Mouse (Mus musculus): ENCODE data around the gene Stk10. TPM values are rescaled to one million over a fixed set of nuclear protein-coding genes. Genes with fewer than 3 reads are reported as not detected.

Gene Stk10
- polyA plus RNA-seq, 1 experiment from 2014 or later = 2.6 TPM

DNA sequence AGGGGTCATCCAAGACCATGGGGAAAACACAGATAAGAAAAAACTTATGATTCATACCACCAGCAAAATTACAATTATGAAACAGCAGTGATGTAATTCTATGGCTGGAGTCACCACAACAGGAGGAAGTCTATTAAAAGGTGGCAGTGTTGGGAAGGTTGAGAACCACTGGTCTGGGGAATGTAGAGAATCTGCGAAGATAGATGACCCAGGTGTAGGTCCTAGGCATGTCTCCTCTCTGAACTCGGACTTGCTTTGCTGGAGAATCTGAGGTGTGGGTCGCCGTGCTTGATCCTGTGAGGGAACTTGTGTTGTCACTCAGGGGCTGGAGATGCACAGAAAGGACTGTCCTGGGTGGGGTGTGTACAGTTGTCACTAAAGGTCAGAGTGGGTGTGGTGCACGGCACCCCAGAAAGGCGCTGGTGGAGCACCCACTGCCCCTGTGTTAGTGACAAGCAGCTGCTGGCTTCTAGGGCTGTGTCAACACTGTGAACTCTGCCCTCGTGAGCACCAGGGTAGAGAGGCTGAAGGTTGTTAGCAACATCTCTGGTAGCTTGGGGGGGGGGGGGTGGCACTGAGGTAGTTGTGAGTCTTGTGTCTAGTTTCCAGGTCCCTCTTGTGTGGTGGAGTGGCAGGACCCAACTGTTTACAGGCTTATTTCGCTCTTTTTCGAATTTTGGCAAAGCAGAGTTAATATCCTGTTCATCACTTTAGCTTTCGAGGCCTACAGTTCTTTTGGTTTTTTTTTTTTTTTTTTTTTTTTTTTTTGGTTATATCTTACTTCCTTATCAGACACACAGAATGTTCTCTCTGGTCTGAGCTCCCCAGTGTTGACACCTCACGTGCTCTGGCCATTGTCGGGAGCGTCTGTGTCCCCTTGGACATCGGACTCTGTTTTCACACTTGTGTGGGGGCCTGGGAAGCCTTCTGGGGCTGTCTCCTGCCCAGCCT is 21.3 kb downstream of the Stk10 start:
- 87% methylated on average over 14 of the region's 14 CpGs for WGBS
- H3K27ac ChIP-seq (replicated peaks) = no peak overlapping the region

DNA sequence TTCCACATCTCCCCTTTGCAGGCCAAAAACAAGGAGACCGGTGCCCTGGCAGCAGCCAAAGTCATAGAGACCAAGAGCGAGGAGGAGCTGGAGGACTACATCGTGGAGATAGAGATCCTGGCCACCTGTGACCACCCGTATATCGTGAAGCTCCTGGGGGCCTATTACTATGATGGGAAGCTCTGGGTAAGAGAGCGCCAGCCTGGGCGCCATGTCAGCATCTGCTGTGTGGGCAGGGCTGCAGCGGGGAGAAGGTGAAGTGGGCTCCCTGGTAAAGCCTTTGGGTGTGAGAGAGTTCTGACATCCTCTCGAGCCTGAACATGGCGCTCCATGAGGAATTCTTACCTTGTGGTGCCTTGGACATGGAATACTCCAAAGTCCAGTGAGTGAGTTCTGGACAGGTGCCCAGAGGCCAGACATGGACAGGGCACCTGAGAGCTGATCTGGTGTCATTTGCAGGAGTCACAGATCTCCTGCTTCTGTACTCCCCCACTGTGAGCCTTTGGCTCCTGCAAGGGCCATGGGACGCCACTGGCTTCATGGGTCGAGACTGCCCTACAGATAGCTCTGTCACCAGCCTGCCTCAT is 22.1 kb downstream of the Stk10 start:
- no peak for ATAC-seq (ENCODE audit: low read depth)
- Histone ChIP-seq H3K9me3 (no peaks in the 10 kb centered on the region), H3K27me3 (no peaks in the 10 kb centered on the region), H3K27ac (replicated peaks) (no peak overlapping the region), H3K4me1 (replicated peaks) (peaks cover 40% of the 10 kb centered on the region), H3K4me3 (no peak overlapping the region), H3K4me2 (no peak overlapping the region), H3K9ac (no peak overlapping the region), H3K36me3 (no peaks in the 10 kb centered on the region)
- WGBS = 92% methylated on average over 12 of the region's 12 CpGs

More for the DNA sequence above, 21.3 kb downstream of the Stk10 start:
- H3K4me2 ChIP-seq = no peak overlapping the region
- no peak overlapping the region for H3K4me3 ChIP-seq
- H3K27me3 ChIP-seq = no peaks in the 10 kb centered on the region
- no peak for ATAC-seq (ENCODE audit: low read depth)
- no peaks in the 10 kb centered on the region for H3K9me3 ChIP-seq
- H3K4me1 ChIP-seq (replicated peaks) = peaks cover 46% of the 10 kb centered on the region
- no peaks in the 10 kb centered on the region for H3K36me3 ChIP-seq
- no peak overlapping the region for H3K9ac ChIP-seq

DNA sequence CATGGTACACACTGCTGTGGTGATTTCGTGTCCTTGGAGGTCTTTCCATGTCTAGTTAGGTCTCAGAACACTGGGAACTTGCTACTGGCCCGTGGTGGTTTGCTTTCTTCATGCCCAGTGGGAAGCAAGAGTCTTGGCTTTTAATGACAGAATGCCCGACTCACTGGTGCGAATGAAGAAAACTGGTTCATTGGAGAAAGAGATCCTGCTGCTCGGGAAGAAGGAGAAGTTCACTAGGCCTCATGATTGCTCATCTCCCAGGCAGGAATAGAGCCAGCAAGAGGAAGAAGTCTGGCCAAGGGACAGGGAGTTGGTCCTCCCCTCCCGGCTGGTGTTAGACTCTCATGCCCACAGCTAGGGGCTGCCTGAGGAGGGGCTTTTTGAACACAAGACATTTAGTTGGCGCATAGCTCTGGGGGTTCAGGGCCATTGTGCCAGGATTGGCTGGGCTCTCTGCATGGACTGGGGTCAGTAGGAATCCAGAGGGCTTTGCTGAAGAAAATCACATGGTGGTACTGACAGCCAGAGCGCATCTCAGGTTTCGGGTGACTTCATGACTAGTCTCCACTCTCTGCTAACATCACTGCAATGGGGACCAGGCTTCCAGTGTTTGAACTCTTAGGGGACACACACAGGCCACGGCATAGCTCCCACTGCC is 23.4 kb downstream of the Stk10 start:
- peaks cover 29% of the 10 kb centered on the region for H3K4me1 ChIP-seq (replicated peaks)
- no peaks in the 10 kb centered on the region for H3K9me3 ChIP-seq
- no peaks in the 10 kb centered on the region for H3K27me3 ChIP-seq
- 79% methylated on average over 10 of the region's 10 CpGs for WGBS
- no peak overlapping the region for H3K4me3 ChIP-seq
- H3K36me3 ChIP-seq = no peaks in the 10 kb centered on the region
- ATAC-seq (ENCODE audit: low read depth) = no peak
- no peak overlapping the region for H3K9ac ChIP-seq
- no peak overlapping the region for H3K4me2 ChIP-seq
- H3K27ac ChIP-seq (replicated peaks) = no peak overlapping the region

DNA sequence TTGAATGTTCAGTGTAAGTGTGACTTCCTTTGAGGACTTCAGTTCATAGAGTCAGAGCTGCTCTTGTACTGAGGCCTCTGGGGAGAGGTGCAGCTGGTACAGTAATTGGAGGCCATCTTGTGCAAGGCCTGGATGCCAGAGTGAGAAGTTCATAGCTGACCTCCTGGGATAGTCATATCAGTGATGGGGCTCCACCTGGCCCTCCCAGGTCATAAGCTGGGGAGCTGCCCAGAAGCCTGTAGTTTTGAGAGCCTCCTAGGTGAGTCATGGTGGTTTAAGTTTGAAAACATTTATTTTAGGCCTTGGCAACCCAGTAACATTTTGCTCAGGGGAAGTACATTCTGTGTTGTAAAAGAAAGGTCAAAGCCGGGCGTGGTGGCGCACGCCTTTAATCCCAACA is 24.9 kb downstream of the Stk10 start:
- ATAC-seq (ENCODE audit: low read depth) = no peak
- Histone ChIP-seq H3K4me2 (no peak overlapping the region), H3K9ac (no peak overlapping the region), H3K36me3 (no peaks in the 10 kb centered on the region), H3K27ac (replicated peaks) (no peak overlapping the region), H3K4me3 (no peak overlapping the region), H3K4me1 (replicated peaks) (peaks cover 27% of the 10 kb centered on the region), H3K9me3 (no peaks in the 10 kb centered on the region), H3K27me3 (no peaks in the 10 kb centered on the region)
- 93% methylated on average over 4 of the region's 4 CpGs for WGBS

DNA sequence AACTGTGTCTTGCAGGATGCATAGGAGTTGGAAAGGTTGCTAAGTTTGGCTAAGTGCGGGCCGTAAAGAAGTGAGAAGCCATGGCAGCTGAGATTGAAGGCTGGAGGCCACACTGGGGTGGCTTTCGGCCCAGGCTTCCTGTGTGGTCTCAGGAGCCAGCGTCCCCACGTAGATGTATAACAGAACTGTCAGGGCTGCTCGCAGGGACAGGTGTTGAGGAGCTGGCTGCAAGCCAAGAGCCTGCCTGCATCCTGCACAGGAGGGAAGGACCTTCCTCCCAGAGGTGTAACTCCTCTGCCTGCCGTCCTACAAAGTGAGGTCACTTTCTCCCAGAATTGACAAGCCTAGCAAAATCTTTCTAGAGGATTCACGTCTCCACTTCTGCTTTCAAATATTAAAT is 25.6 kb downstream of the Stk10 start:
- no peak overlapping the region for H3K9ac ChIP-seq
- no peak overlapping the region for H3K27ac ChIP-seq (replicated peaks)
- WGBS = 53% methylated on average over 8 of the region's 8 CpGs
- ATAC-seq (ENCODE audit: low read depth) = no peak
- no peak overlapping the region for H3K4me2 ChIP-seq
- H3K36me3 ChIP-seq = no peaks in the 10 kb centered on the region
- H3K4me1 ChIP-seq (replicated peaks) = peaks cover 27% of the 10 kb centered on the region
- H3K9me3 ChIP-seq = no peaks in the 10 kb centered on the region
- no peaks in the 10 kb centered on the region for H3K27me3 ChIP-seq
- H3K4me3 ChIP-seq = no peak overlapping the region

DNA sequence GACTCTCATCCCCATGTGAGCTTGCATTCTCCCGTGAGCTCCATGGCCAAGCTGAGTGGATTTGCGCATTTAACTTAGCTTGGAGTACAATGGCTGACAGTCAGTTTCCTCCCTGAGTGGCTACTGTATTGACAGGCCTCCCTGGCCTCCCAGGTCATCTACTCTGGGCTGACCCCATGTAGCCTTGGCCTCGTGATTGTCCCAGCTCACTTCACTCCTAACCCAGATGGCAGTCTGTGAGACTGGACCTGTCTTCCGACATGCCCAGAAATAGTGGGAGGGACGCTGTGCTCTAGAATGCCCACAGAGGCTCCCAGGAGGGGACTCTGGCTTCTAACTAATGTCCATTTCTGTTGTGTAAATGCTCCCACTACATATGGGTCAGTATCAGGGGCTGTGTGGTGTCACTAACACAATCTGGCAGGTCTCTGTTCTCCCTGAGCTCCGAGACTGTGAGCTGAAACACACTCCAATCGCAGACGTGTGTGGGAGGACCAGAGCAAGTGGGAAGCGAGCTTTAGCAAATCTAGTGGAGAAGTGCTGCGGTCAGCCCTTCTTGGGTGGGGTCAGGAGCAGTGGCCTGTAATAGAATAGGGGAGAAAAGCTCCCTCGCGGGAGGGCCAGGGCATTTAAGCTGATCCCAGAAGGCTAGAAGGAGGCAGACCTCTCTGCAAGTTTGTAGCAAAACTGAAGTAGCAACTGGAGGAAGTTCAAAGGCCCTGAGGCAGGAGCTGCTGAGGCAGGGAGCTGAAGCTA is 27.1 kb downstream of the Stk10 start:
- Histone ChIP-seq H3K36me3 (no peaks in the 10 kb centered on the region), H3K4me2 (no peak overlapping the region), H3K9ac (no peak overlapping the region), H3K9me3 (no peaks in the 10 kb centered on the region), H3K27ac (replicated peaks) (no peak overlapping the region), H3K27me3 (no peaks in the 10 kb centered on the region), H3K4me3 (no peak overlapping the region), H3K4me1 (replicated peaks) (peaks cover 33% of the 10 kb centered on the region)
- WGBS = 79% methylated on average over 12 of the region's 12 CpGs
- ATAC-seq (ENCODE audit: low read depth) = no peak

DNA sequence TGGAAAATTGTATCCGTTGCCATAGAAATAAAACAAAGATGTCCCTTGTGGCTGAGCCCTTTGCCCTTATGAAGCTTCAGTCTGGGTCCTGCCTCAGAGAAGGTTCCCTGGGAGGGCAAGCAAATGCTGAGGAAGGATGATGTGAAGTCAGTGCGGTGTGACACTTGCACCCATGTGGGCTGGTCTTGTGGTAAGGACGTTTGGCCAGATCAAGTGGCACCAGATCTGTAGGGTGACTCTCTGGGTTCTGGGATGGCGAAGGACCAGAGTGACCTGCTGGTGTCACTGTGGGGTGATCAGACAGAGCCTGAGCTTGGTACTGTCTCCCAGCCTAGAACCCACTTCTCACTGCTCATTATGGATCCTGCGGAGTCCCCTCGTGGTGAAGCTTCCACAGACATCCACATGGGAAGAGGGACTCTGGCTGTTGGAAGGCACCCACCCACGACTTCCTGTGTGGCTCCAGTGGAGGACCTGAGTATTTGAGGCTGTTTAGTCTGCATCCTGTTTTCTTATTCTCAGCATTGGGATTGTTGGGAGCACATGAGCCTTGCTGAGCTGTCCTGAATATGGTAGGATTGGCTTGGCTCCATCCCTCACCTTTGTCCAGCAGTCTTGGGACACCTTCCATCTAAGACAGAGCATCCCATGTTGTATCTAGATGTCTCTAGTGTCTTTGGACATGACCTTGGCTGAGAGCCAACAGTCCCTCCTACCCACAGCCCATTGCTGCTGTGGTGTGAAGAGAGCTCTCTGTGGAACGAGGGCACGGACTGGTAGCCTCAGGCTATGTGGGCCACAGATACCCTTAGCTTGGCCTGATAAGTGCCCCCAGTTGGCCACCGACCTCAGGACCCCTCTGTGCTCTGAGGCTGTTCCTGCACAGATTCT is 28.6 kb downstream of the Stk10 start:
- no peak for ATAC-seq (ENCODE audit: low read depth)
- Histone ChIP-seq H3K9ac (no peak overlapping the region), H3K36me3 (no peaks in the 10 kb centered on the region), H3K27ac (replicated peaks) (no peak overlapping the region), H3K27me3 (no peaks in the 10 kb centered on the region), H3K9me3 (no peaks in the 10 kb centered on the region), H3K4me2 (no peak overlapping the region), H3K4me1 (replicated peaks) (peaks cover 41% of the 10 kb centered on the region), H3K4me3 (no peak overlapping the region)
- WGBS = 77% methylated on average over 10 of the region's 10 CpGs

DNA sequence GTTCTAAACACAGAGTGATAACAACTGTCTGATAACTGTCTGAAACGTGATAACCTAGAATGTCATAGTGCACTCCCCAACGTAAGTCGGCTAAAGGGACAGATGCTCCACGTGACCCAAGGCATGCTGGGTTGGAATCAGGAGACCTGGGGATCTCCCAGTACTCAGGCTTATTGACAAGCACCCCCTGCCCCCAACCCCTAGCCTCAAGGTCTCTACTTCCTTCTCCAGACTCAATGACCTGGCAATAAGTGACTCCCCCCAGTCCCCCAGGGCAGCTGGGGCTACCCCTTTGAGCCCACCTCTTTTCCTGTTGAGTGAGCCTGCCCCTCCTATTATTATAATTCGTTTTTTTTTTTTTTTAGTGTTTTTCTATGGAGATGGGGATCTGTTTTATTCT is 29.6 kb downstream of the Stk10 start:
- no peak for ATAC-seq (ENCODE audit: low read depth)
- no peak overlapping the region for H3K4me3 ChIP-seq
- no peak overlapping the region for H3K9ac ChIP-seq
- H3K27ac ChIP-seq (replicated peaks) = no peak overlapping the region
- H3K4me2 ChIP-seq = no peak overlapping the region
- peaks cover 51% of the 10 kb centered on the region for H3K4me1 ChIP-seq (replicated peaks)
- no peaks in the 10 kb centered on the region for H3K9me3 ChIP-seq
- 73% methylated on average over 5 of the region's 5 CpGs for WGBS
- no peaks in the 10 kb centered on the region for H3K36me3 ChIP-seq
- no peaks in the 10 kb centered on the region for H3K27me3 ChIP-seq

DNA sequence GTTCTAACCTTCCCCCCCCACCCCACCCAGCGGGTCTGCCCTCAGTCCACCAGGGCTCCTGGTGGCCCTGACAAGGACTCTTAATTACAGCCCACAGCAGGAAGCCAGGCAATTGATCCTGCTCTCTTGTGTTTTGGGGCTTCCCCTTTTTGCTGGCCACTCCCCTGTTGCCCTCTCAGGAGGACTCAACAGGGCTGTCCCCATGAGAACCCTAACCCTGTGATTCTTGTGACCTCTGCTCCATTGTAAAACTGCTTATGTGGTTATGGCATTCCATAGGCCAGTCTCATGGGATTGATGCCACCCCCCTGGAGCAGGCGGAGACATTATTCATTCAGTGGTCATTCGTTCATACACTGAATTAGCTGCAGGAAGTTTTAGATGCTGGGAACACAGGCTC is 30.6 kb downstream of the Stk10 start:
- Histone ChIP-seq H3K4me2 (no peak overlapping the region), H3K4me3 (no peak overlapping the region), H3K9me3 (no peaks in the 10 kb centered on the region), H3K36me3 (no peaks in the 10 kb centered on the region), H3K4me1 (replicated peaks) (peaks cover 50% of the 10 kb centered on the region), H3K9ac (no peak overlapping the region), H3K27me3 (no peaks in the 10 kb centered on the region), H3K27ac (replicated peaks) (no peak overlapping the region)
- ATAC-seq (ENCODE audit: low read depth) = no peak
- 22% methylated on average over 3 of the region's 3 CpGs for WGBS

DNA sequence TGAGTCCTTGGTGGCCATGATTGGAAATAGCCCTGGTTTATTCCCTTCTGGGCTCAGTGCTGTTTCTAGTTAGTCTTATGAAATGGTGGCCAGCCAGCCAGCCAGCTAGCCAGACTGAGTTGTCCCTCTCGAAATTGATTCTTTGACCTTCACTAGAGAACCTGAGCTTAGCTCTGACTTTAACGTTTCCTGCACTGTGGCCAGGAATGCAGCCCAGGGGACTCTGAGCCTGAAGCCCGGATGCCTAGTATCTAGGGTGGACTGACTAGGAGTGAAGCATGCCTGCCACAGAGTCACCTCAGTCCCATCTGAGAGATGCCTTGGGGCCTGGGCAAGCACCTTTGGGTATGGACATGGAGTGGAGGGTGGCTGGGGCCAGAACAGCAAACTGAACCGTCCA is 31.5 kb downstream of the Stk10 start:
- Histone ChIP-seq H3K27me3 (no peaks in the 10 kb centered on the region), H3K9me3 (no peaks in the 10 kb centered on the region), H3K4me2 (no peak overlapping the region), H3K4me1 (replicated peaks) (peaks cover 47% of the 10 kb centered on the region), H3K4me3 (no peak overlapping the region), H3K27ac (replicated peaks) (no peak overlapping the region), H3K36me3 (no peaks in the 10 kb centered on the region), H3K9ac (no peak overlapping the region)
- no peak for ATAC-seq (ENCODE audit: low read depth)
- 61% methylated on average over 4 of the region's 4 CpGs for WGBS

DNA sequence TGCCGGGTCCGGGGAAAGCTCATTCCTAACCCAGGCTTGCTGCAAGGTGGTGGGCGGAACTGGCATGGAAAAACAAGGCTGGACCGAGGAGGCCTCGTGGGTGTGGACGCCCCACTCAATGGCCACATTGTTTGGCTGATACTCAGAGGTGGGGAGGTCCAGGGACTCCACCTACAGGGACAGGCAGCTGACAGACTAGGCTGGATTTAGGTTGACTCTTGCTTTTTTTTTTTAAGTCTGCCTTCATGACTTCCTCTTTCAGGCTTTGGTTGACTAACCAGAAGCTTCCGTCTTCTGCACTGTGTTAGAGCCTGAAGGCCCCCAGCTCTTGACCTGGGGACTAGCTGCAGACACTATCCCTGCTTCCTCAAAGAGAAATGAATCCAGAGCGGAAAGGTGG is 32.0 kb downstream of the Stk10 start:
- no peaks in the 10 kb centered on the region for H3K9me3 ChIP-seq
- H3K27ac ChIP-seq (replicated peaks) = no peak overlapping the region
- H3K4me2 ChIP-seq = no peak overlapping the region
- no peak overlapping the region for H3K9ac ChIP-seq
- no peak for ATAC-seq (ENCODE audit: low read depth)
- H3K4me3 ChIP-seq = no peak overlapping the region
- WGBS = 41% methylated on average over 8 of the region's 8 CpGs
- H3K27me3 ChIP-seq = no peaks in the 10 kb centered on the region
- H3K4me1 ChIP-seq (replicated peaks) = peaks cover 47% of the 10 kb centered on the region
- H3K36me3 ChIP-seq = no peaks in the 10 kb centered on the region
